Mouse (Mus musculus) erythroid progenitor cell, adult 5-6 weeks (primary cell): Measurements from ENCODE around the gene Dcaf17. TPM values are rescaled to one million over a fixed set of nuclear protein-coding genes. Genes with fewer than 3 reads are reported as not detected.

Experiments used
- ATAC-seq: replicated peaks from 2 replicates; pipeline ENCODE4 v1.8.0; 2016; ENCODE audit warnings: moderate number of reproducible peaks, mild to moderate bottlenecking, moderate TSS enrichment, inconsistent platforms; ENCODE audit not compliant: poor library complexity, low FRiP score, severe bottlenecking
- total RNA-seq, 2 experiments: library from RNA; stranded (forward) in 1 of 2; stranded (reverse) in 1 of 2; fragments of 150-400 nt in 1 of 2; fragments of 186-747, 209-891 nt in 1 of 2; gene quantifications; 2 replicates each; pipeline versions ENCODE4 v1.2.3 to v1.2.4; 2015 to 2017; ENCODE audit warnings: low replicate concordance in 2 of 2

The Dcaf17 gene
- total RNA-seq, 2 experiments from 2014 or later, result 0.84 to 8.8 TPM

DNA sequence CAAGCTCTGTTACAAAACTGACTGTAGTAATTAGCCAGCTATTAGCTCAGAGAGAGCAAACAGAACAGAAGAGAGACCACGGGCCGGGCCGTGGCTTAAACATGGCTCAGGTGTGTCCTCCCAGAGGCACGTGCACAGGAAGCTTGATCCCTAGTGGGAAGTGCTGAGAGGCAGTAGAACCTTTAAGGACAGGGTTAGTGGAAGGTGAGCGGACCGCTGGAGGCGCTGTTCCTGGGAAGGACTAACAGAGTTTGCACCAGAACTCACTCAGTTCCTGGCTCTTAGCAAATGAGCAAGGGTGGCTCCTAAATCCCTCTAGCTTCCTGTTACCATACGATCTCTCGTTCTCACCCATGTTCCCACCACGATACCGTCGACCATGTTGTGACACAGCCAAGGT lies 6.2 kb upstream of the Dcaf17 start:
- ATAC-seq, result 0 out of 2 replicates have a peak, but pooled peaks have one; percentile 31

GRCm38 (mm10) chr2:71050511-71050910 lies 4.6 kb upstream of the Dcaf17 start:
- ATAC-seq, result no peak

DNA sequence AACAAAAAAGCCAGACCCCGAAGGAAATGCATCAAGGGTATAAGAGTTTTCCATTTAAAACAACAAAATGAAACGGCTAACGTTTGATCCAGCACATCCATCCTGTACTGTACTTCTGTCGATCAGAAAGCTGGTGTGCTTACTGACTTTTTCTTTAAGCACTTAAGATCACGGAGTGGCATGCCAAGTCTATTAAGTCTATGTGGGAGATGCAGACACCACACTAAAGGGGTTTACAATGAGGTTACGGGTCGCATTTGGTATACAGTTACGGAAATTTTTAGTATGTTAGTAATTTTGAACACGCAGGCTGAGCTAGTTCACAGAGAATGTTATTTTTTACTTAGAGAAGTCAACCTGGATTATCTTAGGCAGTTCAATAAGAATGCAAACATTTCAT lies 412 bp upstream of the Dcaf17 start:
- ATAC-seq, result no peak

- ATAC-seq, result no peak
These were observed 1.1 kb downstream of the Dcaf17 start for GRCm38 (mm10) chr2:71056115-71056835.

GRCm38 (mm10) chr2:71071601-71072000 lies 16.5 kb downstream of the Dcaf17 start:
- ATAC-seq, result no peak

- no peak for ATAC-seq
These were observed 18.2 kb downstream of the Dcaf17 start for GRCm38 (mm10) chr2:71073330-71073729.

DNA sequence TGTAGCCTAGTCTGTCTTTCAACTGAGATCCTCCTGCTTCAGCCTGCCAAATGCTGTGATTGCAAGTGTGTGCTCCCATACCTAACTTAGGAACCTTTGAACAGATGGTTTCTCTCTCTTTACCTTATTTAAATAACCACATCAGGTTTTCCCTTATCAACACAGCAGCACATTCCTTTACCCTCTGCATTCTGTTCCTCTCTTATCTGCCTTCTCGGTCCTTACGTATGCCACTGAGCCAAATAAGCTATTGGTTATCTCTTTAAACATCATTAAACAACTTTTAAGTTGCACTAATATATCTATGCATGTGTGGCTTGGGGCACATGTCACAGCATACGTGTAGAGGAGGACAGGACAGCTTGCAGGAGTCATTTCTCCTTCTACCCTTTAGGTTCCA lies 18.7 kb downstream of the Dcaf17 start:
- ATAC-seq, result no peak

- ATAC-seq, result no peak
These were observed 27.3 kb downstream of the Dcaf17 start for GRCm38 (mm10) chr2:71082416-71082815.

DNA sequence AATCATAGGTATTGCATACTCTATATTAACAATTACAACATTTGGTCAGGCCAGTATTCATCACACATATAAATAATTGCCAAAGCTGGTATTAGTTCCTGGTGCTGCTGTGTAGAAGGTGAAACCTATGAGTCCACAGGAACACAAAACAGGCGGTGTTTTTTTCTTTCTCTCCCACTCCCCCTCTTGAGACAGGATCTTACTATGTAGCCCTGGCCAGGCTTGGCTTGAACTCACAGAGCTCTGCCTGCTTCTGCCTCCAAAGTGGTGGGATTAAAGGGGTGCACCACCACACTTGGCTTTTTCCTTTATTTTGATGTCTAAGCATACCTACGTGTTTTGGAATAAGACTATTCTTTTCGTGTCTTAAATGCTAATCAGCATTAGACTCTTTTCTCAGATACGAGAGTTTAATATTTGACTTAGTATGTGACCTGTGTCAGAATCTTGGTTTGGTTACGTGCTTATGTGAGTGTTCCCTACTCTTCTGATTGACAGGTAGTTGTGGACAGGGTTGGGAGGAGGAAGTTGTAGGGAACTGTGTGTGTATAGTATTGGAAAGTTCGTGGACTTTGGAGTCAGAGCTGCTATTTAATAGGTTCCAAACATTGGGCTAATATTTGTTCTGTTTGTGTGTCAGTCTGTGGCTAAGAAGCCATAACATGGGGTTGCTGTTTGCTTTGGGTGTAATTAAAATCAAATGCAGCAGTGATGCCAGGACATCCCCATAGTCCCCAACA lies 28.5 kb downstream of the Dcaf17 start:
- ATAC-seq, result no peak

DNA sequence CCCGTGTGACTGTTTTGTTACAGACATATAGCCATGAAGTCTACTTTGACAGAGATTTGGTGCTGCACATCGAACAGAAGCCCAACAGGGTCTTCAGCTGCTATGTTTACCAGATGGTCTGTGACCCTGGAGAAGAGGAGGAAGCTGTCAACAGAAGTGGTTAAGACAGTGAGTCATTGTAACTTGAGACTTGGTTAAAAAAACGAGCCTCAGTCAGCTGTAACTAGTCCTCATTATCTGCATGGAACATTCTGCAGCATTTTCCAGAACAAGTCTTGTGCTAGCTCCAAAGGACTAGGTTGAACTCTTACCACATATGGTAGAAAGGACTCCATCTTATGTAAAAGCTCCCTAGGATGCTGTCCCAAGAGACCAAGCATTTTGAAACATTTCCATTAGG lies 34.6 kb downstream of the Dcaf17 start:
- ATAC-seq, result no peak

GRCm38 (mm10) chr2:71090660-71091445 lies 35.7 kb downstream of the Dcaf17 start:
- ATAC-seq, result peak; percentile 95

DNA sequence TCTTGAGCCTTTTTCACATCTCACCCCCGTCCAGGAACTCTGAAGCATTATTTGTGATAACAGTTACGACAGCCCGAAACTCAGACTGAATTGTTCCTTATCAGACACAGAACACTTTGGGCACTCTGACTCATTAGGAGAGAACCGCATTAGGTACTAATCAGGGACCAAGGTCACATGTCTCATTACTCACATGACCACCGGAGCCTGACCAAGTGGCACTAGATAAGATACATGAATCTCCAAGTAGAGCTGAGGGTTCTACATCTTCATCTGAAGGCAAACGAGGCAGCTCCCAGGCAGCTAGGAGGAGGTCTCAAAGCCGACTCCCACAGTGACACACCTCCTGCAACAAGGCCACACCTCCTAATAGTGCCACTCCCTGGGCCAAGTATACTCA lies 41.0 kb downstream of the Dcaf17 start:
- ATAC-seq, result peak; percentile 74

GRCm38 (mm10) chr2:71102621-71103291 lies 47.6 kb downstream of the Dcaf17 start:
- ATAC-seq, result no peak

GRCm38 (mm10) chr2:71103292-71103680 lies 48.2 kb downstream of the Dcaf17 start:
- no peak for ATAC-seq

GRCm38 (mm10) chr2:71104696-71105095 lies 49.6 kb downstream of the Dcaf17 start:
- ATAC-seq, result no peak

DNA sequence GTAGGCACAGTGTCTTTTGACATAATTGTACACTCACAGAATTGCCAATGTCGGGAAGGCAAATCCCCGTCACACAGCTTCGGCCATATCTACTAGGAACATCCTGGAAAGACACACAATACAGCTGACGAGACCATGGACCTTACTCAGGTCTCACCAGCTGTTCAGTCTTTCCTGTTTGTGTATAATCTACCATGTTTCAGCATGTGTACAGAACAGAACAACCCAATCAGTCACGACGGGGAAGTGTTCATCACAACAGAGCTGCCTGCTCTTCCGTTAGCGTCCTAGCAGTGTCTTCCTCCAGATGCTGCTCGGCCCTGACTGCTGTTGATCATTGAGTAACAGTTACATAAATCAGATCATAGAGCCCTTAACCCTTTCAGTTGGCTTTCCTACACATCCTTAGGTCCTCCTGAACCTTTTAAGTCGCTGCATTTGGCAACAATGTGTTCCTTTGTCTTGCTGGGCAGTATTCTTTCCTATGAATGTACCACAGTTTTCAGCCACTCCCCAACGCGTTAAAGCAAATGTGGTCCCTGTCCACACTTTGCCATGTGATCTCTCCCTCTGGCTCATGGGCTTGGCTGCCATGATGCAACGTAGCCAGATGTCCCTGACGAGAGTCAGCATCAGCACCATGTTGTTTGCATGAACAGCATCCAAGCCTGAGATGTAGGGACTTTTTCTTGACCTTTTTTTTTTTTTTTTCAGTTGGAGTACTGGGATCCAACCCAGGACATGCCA lies 50.5 kb downstream of the Dcaf17 start:
- ATAC-seq, result no peak

GRCm38 (mm10) chr2:71107225-71107624 lies 52.1 kb downstream of the Dcaf17 start:
- no peak for ATAC-seq

DNA sequence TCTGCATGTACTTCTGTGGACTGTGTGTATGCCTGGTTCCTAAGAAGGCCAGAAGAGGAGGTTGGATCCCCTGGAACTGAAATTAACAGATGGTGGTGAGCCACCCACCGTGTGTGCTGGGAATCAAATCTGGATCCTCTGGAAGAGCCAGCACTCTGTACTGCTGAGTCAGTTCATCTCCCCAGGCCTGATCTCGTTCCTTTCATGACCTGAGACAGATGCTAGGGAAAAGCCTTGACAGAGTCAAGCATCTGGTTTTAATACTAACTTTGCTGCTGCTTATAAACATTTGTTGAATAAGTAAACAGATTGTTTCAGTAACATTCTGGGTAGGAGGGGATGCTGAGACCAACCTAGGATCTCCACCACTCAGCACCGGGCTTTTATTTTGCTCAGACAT lies 53.4 kb downstream of the Dcaf17 start:
- ATAC-seq, result no peak

GRCm38 (mm10) chr2:71113489-71114171 lies 58.5 kb downstream of the Dcaf17 start:
- ATAC-seq, result no peak
